Mouse (Mus musculus) MEL (cell line): ENCODE measurements around the gene Serpina3m. TPM values are rescaled to one million over a fixed set of nuclear protein-coding genes. Genes with fewer than 3 reads are reported as not detected.

Source experiments
- DNase-seq: peaks from one replicate; pipeline ENCODE4 v3.0.0; 2011; ENCODE audit warnings: low read depth, low spot score
- H3K27ac ChIP-seq: 2 replicates; pipeline ENCODE4 v1.5.1; 2012; ENCODE audit warnings: low read depth, mild to moderate bottlenecking, control low read depth, low read length, moderate library complexity; ENCODE audit not compliant: control insufficient read depth
- H3K27me3 ChIP-seq, 2 experiments: fragments of 150-350 bp in 1 of 2; sonication (generic) in 1 of 2; 2 replicates each; pipeline ENCODE4 v1.6.1; 2012; ENCODE audit warnings: low read length in 2 of 2, mild to moderate bottlenecking in 2 of 2, improper control_type of control experiment in 1 of 2, moderate library complexity in 1 of 2; ENCODE audit not compliant: insufficient read depth in 2 of 2, control insufficient read depth in 1 of 2
- H3K36me3 ChIP-seq, 2 experiments: 2 replicates each; pipeline ENCODE4 v1.6.1; 2012 to 2014; ENCODE audit warnings: low read length in 2 of 2, improper control_type of control experiment in 1 of 2, inconsistent platforms in 1 of 2, mild to moderate bottlenecking in 1 of 2; ENCODE audit not compliant: insufficient read depth in 2 of 2, control insufficient read depth in 1 of 2
- H3K4me1 ChIP-seq, 2 experiments: fragments of 150-350 bp in 1 of 2; sonication (generic) in 1 of 2; 2 replicates each; pipeline ENCODE4 v1.6.1; 2012; ENCODE audit warnings: low read length in 2 of 2, improper control_type of control experiment in 1 of 2, mild to moderate bottlenecking in 1 of 2; ENCODE audit not compliant: insufficient read depth in 2 of 2, control insufficient read depth in 1 of 2
- H3K4me3 ChIP-seq, 2 experiments: fragments of 150-350 bp in 1 of 2; sonication (generic) in 1 of 2; 2 replicates each; pipeline ENCODE4 v1.5.1; 2012; ENCODE audit warnings: low read depth in 2 of 2, low read length in 2 of 2, mild to moderate bottlenecking in 2 of 2, moderate library complexity in 2 of 2, control low read depth in 1 of 2, improper control_type of control experiment in 1 of 2; ENCODE audit not compliant: control insufficient read depth in 1 of 2, insufficient read depth in 1 of 2
- H3K79me2 ChIP-seq: 2 replicates; pipeline ENCODE4 v1.6.1; 2012; ENCODE audit warnings: mild to moderate bottlenecking, low read length, moderate library complexity; ENCODE audit not compliant: control insufficient read depth, poor library complexity, insufficient read depth
- H3K9ac ChIP-seq: 2 replicates; pipeline ENCODE4 v1.6.1; 2012; ENCODE audit warnings: low read depth, mild to moderate bottlenecking, control low read depth, low read length, moderate library complexity; ENCODE audit not compliant: control insufficient read depth, poor library complexity, severe bottlenecking
- H3K9me3 ChIP-seq: fragments of 150-350 bp; sonication (generic); replicated peaks from 2 replicates; pipeline ENCODE4 v1.6.1; 2012; ENCODE audit warnings: mild to moderate bottlenecking, low read length, improper control_type of control experiment, moderate library complexity; ENCODE audit not compliant: insufficient read depth
- CHD1 ChIP-seq: IDR thresholded peaks from 2 replicates; pipeline ENCODE4 v1.6.1; 2012; ENCODE audit warnings: low read depth, mild to moderate bottlenecking, inconsistent platforms, low read length, improper control_type of control experiment
- CHD2 ChIP-seq: IDR thresholded peaks from 2 replicates; pipeline ENCODE4 v1.6.1; 2011; ENCODE audit warnings: low read length, improper control_type of control experiment
- CTCF ChIP-seq, 3 experiments: IDR thresholded peaks in 2 of 3; conservative IDR thresholded peaks in 1 of 3; 2 replicates each; pipeline ENCODE4 v1.5.1; 2011 to 2012; ENCODE audit warnings: low read length in 3 of 3, low read depth in 2 of 3, mild to moderate bottlenecking in 2 of 3, improper control_type of control experiment in 1 of 3, inconsistent platforms in 1 of 3, mixed read lengths in 1 of 3, moderate library complexity in 1 of 3; ENCODE audit not compliant: control insufficient read depth in 1 of 3, insufficient read depth in 1 of 3, poor library complexity in 1 of 3, severe bottlenecking in 1 of 3
- E2F4 ChIP-seq: IDR thresholded peaks from 2 replicates; pipeline ENCODE4 v1.6.1; 2011; ENCODE audit warnings: low read depth, low read length, improper control_type of control experiment, borderline replicate concordance
- ELF1 ChIP-seq: IDR thresholded peaks from 2 replicates; pipeline ENCODE4 v1.6.1; 2014; ENCODE audit warnings: low read depth, mild to moderate bottlenecking, inconsistent platforms, low read length, improper control_type of control experiment, moderate library complexity
- ETS1 ChIP-seq: IDR thresholded peaks from 2 replicates; pipeline ENCODE4 v1.6.1; 2012; ENCODE audit warnings: low read depth, mild to moderate bottlenecking, inconsistent platforms, low read length, improper control_type of control experiment, moderate library complexity
- GABPA ChIP-seq: IDR thresholded peaks from 2 replicates; pipeline ENCODE4 v1.6.1; 2012; ENCODE audit warnings: low read depth, mild to moderate bottlenecking, inconsistent platforms, low read length, improper control_type of control experiment, moderate library complexity
- GATA1 ChIP-seq: IDR thresholded peaks from 2 replicates; pipeline ENCODE4 v1.6.1; 2011; ENCODE audit warnings: low read depth, low read length, improper control_type of control experiment
- HCFC1 ChIP-seq: IDR thresholded peaks from 2 replicates; pipeline ENCODE4 v1.6.1; 2012; ENCODE audit warnings: low read depth, mild to moderate bottlenecking, inconsistent platforms, low read length, improper control_type of control experiment, moderate library complexity
- JUND ChIP-seq: IDR thresholded peaks from 2 replicates; pipeline ENCODE4 v1.6.1; 2011; ENCODE audit warnings: low read depth, mild to moderate bottlenecking, improper control_type of control experiment, low read length
- KAT2A ChIP-seq: conservative IDR thresholded peaks from 2 replicates; pipeline ENCODE4 v1.6.1; 2012; ENCODE audit warnings: low read depth, low read length, improper control_type of control experiment, inconsistent platforms
- MAFK ChIP-seq: IDR thresholded peaks from 2 replicates; pipeline ENCODE4 v1.6.1; 2011; ENCODE audit warnings: low read depth, mild to moderate bottlenecking, low read length, improper control_type of control experiment, borderline replicate concordance
- MAZ ChIP-seq: IDR thresholded peaks from 2 replicates; pipeline ENCODE4 v1.6.1; 2012; ENCODE audit warnings: low read depth, mild to moderate bottlenecking, inconsistent platforms, low read length, improper control_type of control experiment
- NRF1 ChIP-seq: IDR thresholded peaks from 2 replicates; pipeline ENCODE4 v1.6.1; 2014; ENCODE audit warnings: low read depth, mild to moderate bottlenecking, inconsistent platforms, low read length, improper control_type of control experiment, moderate library complexity; ENCODE audit not compliant: poor library complexity, insufficient read depth, severe bottlenecking
- POLR2AphosphoS2 ChIP-seq: IDR thresholded peaks from 2 replicates; pipeline ENCODE4 v1.6.1; 2011; ENCODE audit warnings: low read length, improper control_type of control experiment
- RAD21 ChIP-seq: IDR thresholded peaks from 2 replicates; pipeline ENCODE4 v1.6.1; 2011; ENCODE audit warnings: mild to moderate bottlenecking, low read depth, low read length, improper control_type of control experiment
- RCOR1 ChIP-seq: IDR thresholded peaks from 2 replicates; pipeline ENCODE4 v1.6.1; 2012; ENCODE audit warnings: low read depth, mild to moderate bottlenecking, inconsistent platforms, low read length, improper control_type of control experiment
- SIN3A ChIP-seq: IDR thresholded peaks from 2 replicates; pipeline ENCODE4 v1.6.1; 2012; ENCODE audit warnings: low read length, improper control_type of control experiment, inconsistent platforms
- TAL1 ChIP-seq: IDR thresholded peaks from 2 replicates; pipeline ENCODE4 v1.6.1; 2012; ENCODE audit warnings: mild to moderate bottlenecking, inconsistent platforms, low read length, moderate library complexity, mixed read lengths
- TBP ChIP-seq: IDR thresholded peaks from 2 replicates; pipeline ENCODE4 v1.8.0; 2011; ENCODE audit warnings: low read depth, low read length, improper control_type of control experiment
- TCF12 ChIP-seq: IDR thresholded peaks from 2 replicates; pipeline ENCODE4 v1.6.1; 2014; ENCODE audit warnings: low read depth, mild to moderate bottlenecking, inconsistent platforms, low read length, improper control_type of control experiment, moderate library complexity
- USF1 ChIP-seq: IDR thresholded peaks from 2 replicates; pipeline ENCODE4 v1.6.1; 2014; ENCODE audit warnings: low read depth, mild to moderate bottlenecking, inconsistent platforms, low read length, improper control_type of control experiment, moderate library complexity
- USF2 ChIP-seq, 2 experiments: IDR thresholded peaks; 2 replicates each; pipeline ENCODE4 v1.6.1; 2011 to 2012; ENCODE audit warnings: improper control_type of control experiment in 2 of 2, low read length in 2 of 2, borderline replicate concordance in 1 of 2, inconsistent platforms in 1 of 2, low read depth in 1 of 2, mild to moderate bottlenecking in 1 of 2; ENCODE audit not compliant: insufficient read depth in 1 of 2
- ZKSCAN1 ChIP-seq: IDR thresholded peaks from 2 replicates; pipeline ENCODE4 v1.6.1; 2012; ENCODE audit warnings: low read depth, mild to moderate bottlenecking, inconsistent platforms, low read length, improper control_type of control experiment, moderate library complexity
- ZMIZ1 ChIP-seq: IDR thresholded peaks from 2 replicates; pipeline ENCODE4 v1.6.1; 2012; ENCODE audit warnings: low read depth, mild to moderate bottlenecking, inconsistent platforms, low read length, improper control_type of control experiment, moderate library complexity
- polyA plus RNA-seq, 2 experiments: library from polyadenylated mRNA; stranded (reverse) in 1 of 2; unstranded in 1 of 2; fragments of >175 nt in 1 of 2; fragments of >200 nt in 1 of 2; gene quantifications; 2 replicates each; pipeline versions ENCODE4 v1.2.1 to v1.2.4; 2012; ENCODE audit warnings: low replicate concordance in 2 of 2, low read depth in 1 of 2; ENCODE audit not compliant: insufficient read length in 2 of 2, insufficient read depth in 1 of 2, missing spikeins in 1 of 2
- total RNA-seq: library from RNA; depleted of rRNA; stranded (reverse); fragments of 300-350 nt; gene quantifications from 2 replicates; pipeline ENCODE4 v1.2.3, GENCODE M21; 2012

The Serpina3m gene
- total and polyA plus RNA-seq, 3 experiments = not detected

DNA sequence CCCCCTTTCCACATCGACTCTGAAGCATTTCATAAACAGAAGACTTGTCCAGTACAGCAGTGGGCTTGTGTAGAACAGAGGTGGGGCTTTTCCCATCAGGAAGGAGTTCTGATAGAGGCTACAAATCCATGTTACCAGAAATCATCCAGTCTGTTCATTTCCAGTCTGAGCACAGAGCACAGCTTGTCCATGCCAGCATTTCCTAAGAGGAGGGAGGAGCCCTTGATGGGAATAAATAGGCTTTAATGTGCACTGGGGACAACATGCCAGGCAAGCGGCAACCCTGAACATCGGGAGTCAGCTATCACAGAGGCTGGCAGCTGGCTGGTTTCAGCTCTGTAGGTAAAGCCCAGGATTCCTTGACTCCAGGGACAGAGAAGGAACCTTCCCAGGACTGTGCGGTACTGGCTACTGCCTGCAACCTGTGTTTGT is 68.2 kb downstream of the Serpina3m start, which contains the start of gene Serpina3n:
Serpina3n (plus strand) TSS at position 276 of the 432 bp plus-strand sequence.
- Histone ChIP-seq H3K4me3 (no peak within 1 kb of the TSS), H3K9ac (no peak within 1 kb of the TSS), H3K9me3 (no peaks in the 10 kb centered on the region), H3K27ac (no peak within 1 kb of the TSS), H3K36me3 (no peaks in the 10 kb centered on the region), H3K79me2 (no peaks in the 10 kb centered on the region), H3K4me1 (no peaks in the 10 kb centered on the region), H3K27me3 (no peaks in the 10 kb centered on the region)
- DNase-seq = no peak
- no peak for TF ChIP-seq RAD21
- TF ChIP-seq HCFC1 = no peak
- no peak for TF ChIP-seq ZMIZ1
- TF ChIP-seq NRF1 = no peak
- no peak for TF ChIP-seq JUND
- no peak for TF ChIP-seq MAZ
- no peak for TF ChIP-seq CHD2
- TF ChIP-seq ZKSCAN1 = no peak
- TF ChIP-seq ETS1 = no peak
- TF ChIP-seq KAT2A = no peak
- TF ChIP-seq ELF1 = no peak
- TF ChIP-seq MAFK = no peak

GRCm38 (mm10) chr12:104412507-104412906 is 74.2 kb downstream of the Serpina3m start:
- H3K4me1 ChIP-seq = no peaks in the 10 kb centered on the region
- no peaks in the 10 kb centered on the region for H3K27me3 ChIP-seq
- H3K9ac ChIP-seq = no peak overlapping the region
- H3K79me2 ChIP-seq = no peaks in the 10 kb centered on the region
- H3K36me3 ChIP-seq = no peaks in the 10 kb centered on the region
- TF ChIP-seq GATA1 (no peak), CTCF (IDR thresholded peaks at IDR 0.05 in 2 of 3, conservative IDR thresholded peaks at IDR 0.05 in 1 of 3; ENCODE audit: control insufficient read depth in 1 of 3, insufficient read depth in 1 of 3, low read depth in 2 of 3, low read length in 3 of 3, poor library complexity in 1 of 3, severe bottlenecking in 1 of 3) (no peak), ZKSCAN1 (no peak), CHD1 (no peak), KAT2A (no peak), TCF12 (no peak), TAL1 (no peak), SIN3A (no peak), RAD21 (no peak), POLR2AphosphoS2 (no peak), MAZ (no peak), TBP (no peak), JUND (no peak), E2F4 (no peak), RCOR1 (no peak), CHD2 (no peak), GABPA (no peak), USF2 (IDR thresholded peaks at IDR 0.05; ENCODE audit: borderline replicate concordance in 1 of 2, insufficient read depth in 1 of 2, low read depth in 1 of 2, low read length in 2 of 2) (no peak), USF1 (no peak)
- no peak overlapping the region for H3K27ac ChIP-seq
- no peak for DNase-seq
- H3K9me3 ChIP-seq = no peaks in the 10 kb centered on the region
- no peak overlapping the region for H3K4me3 ChIP-seq
